ENCODE assay signal across 19 mouse cellular contexts in the genomic region with DNA sequence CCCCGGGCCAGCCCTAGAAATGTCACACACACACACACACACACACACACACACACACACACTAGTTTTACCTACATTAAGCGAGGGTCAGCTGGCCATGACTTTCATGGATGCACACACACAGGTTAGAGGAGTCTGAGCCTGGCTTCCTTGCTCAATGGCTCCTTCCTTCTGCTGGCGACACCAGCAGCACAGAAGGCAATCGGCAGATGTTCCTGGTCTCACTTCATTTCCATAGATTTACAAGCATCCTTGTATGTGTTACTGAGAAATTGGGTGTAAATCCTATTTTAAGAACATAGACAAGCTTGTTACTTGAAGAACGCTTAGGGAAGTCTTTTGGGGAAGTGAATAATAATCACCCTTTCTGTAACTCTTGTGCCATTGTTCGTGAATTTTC.
"Had no signal": no experiment of that assay in that cellular context is flagged by ENCODE, and none has a peak within 500 bp of the region (broad histone marks: within the 10 kb centered on the region; RNA-seq: fewer than 3 reads in every experiment).

No protein-coding gene starts in this region.

- DNase-seq: kidney, adult 8-10 months; kidney, postnatal 10 days; kidney, postnatal 36 days; layer of hippocampus, postnatal 36 days; liver, embryonic 13.5 days; lung, adult 2 months; lung, postnatal 10 days; lung, postnatal 36 days; retina, postnatal 1 day; right cerebral cortex, postnatal 4 days; thymus, postnatal 25 days had no signal

- H3K4me3 ChIP-seq: kidney, embryonic 15.5 days; left cerebral cortex, adult 2 months; liver, embryonic 13.5 days; megakaryocyte, embryonic 14.5 days; midbrain, embryonic 10.5 days; midbrain, embryonic 15.5 days; neural tube, embryonic 12.5 days; neural tube, embryonic 15.5 days had no signal

- H3K27ac ChIP-seq: kidney, embryonic 15.5 days; left cerebral cortex, adult 2 months; liver, embryonic 13.5 days; midbrain, embryonic 10.5 days; midbrain, embryonic 15.5 days; neural tube, embryonic 12.5 days; neural tube, embryonic 15.5 days; stomach, postnatal 0 days had no signal

- H3K4me2 ChIP-seq: kidney, embryonic 15.5 days; liver, embryonic 13.5 days; midbrain, embryonic 15.5 days; neural tube, embryonic 12.5 days; neural tube, embryonic 15.5 days had no signal

- H3K36me3 ChIP-seq: kidney, embryonic 15.5 days; liver, embryonic 13.5 days; midbrain, embryonic 15.5 days; neural tube, embryonic 12.5 days; neural tube, embryonic 15.5 days had no signal

- H3K9me3 ChIP-seq: kidney, embryonic 15.5 days; liver, embryonic 13.5 days; megakaryocyte, embryonic 14.5 days; midbrain, embryonic 10.5 days; midbrain, embryonic 15.5 days; neural tube, embryonic 12.5 days; neural tube, embryonic 15.5 days had no signal

- ATAC-seq: midbrain, embryonic 15.5 days had no signal

- H3K4me1 ChIP-seq: liver, embryonic 13.5 days; megakaryocyte, embryonic 14.5 days had no signal

- H3K27me3 ChIP-seq: kidney, embryonic 15.5 days; midbrain, embryonic 15.5 days; neural tube, embryonic 12.5 days; neural tube, embryonic 15.5 days had no signal

- H3K9ac ChIP-seq: kidney, embryonic 15.5 days; liver, embryonic 13.5 days; midbrain, embryonic 15.5 days; neural tube, embryonic 12.5 days; neural tube, embryonic 15.5 days had no signal
